Mouse (Mus musculus) megakaryocyte, embryonic 14.5 days (primary cell): ENCODE results near the gene Hils1.

ENCODE experiments used
- FLI1 ChIP-seq: IDR thresholded peaks from 2 replicates; pipeline ENCODE4 v1.6.1; 2012; ENCODE audit warnings: low read length, inconsistent platforms, mixed read lengths
- GATA1 ChIP-seq: IDR thresholded peaks from 3 replicates; pipeline ENCODE4 v1.6.1; 2012; ENCODE audit warnings: mixed read lengths, low read length, inconsistent platforms, borderline replicate concordance

DNA sequence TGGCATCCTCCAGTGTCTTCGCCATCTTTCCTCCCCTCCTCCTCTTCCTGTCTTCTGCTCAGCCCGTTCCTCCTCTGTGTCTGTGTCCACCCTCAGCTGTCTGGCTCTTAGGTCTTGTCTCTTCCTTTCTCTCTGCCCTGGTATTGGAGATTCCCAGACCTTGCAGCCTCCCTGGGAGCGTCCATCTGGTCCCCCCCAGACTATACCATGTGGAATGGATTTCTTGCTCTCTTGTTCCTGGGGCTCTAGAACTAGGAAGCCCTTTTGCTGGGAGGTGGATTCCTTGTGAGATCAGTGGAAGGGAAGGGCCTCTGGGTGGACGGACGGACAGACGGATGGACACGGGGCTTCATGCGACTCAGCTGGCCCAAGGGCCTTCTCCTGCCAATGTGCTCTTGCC lies 28.7 kb downstream of the Hils1 start:
- no peak for TF ChIP-seq FLI1
- TF ChIP-seq GATA1, result no peak
